Mouse (Mus musculus): ENCODE results near the gene Rasgrf2.

The Rasgrf2 gene

GRCm38 (mm10) chr13:91955175-91955574 is 176.3 kb downstream of the Rasgrf2 start:
- no peak for DNase-seq (ENCODE audit: low read depth, low spot score)

- no peak for DNase-seq (ENCODE audit: low read depth, low spot score)
Observed at GRCm38 (mm10) chr13:91940113-91940512, 191.3 kb downstream of the Rasgrf2 start.

- no peak for DNase-seq (ENCODE audit: low read depth, low spot score)
Observed at GRCm38 (mm10) chr13:91938826-91939225, 192.6 kb downstream of the Rasgrf2 start.

- no peak for DNase-seq (ENCODE audit: low read depth, low spot score)
Observed at GRCm38 (mm10) chr13:91937232-91937631, 194.2 kb downstream of the Rasgrf2 start.

GRCm38 (mm10) chr13:91932122-91932521 is 199.3 kb downstream of the Rasgrf2 start:
- DNase-seq (ENCODE audit: low read depth, low spot score): no peak

- no peak for DNase-seq (ENCODE audit: low read depth, low spot score)
Observed at GRCm38 (mm10) chr13:91929943-91930726, 201.3 kb downstream of the Rasgrf2 start.

GRCm38 (mm10) chr13:91928605-91929389 is 202.7 kb downstream of the Rasgrf2 start:
- no peak for DNase-seq (ENCODE audit: low read depth, low spot score)

GRCm38 (mm10) chr13:91921010-91921409 is 210.4 kb downstream of the Rasgrf2 start:
- DNase-seq (ENCODE audit: low read depth, low spot score): no peak

GRCm38 (mm10) chr13:91918764-91919163 is 212.7 kb downstream of the Rasgrf2 start:
- DNase-seq (ENCODE audit: low read depth, low spot score): no peak

- DNase-seq (ENCODE audit: low read depth, low spot score): no peak
Observed at GRCm38 (mm10) chr13:91917835-91918234, 213.6 kb downstream of the Rasgrf2 start.

- no peak for DNase-seq (ENCODE audit: low read depth, low spot score)
Observed at GRCm38 (mm10) chr13:91916308-91916707, 215.1 kb downstream of the Rasgrf2 start.

GRCm38 (mm10) chr13:91915582-91916239 is 215.7 kb downstream of the Rasgrf2 start:
- DNase-seq (ENCODE audit: low read depth, low spot score): no peak

GRCm38 (mm10) chr13:91915192-91915581 is 216.3 kb downstream of the Rasgrf2 start:
- no peak for DNase-seq (ENCODE audit: low read depth, low spot score)

GRCm38 (mm10) chr13:91911652-91912051 is 219.8 kb downstream of the Rasgrf2 start:
- DNase-seq (ENCODE audit: low read depth, low spot score): no peak

- no peak for DNase-seq (ENCODE audit: low read depth, low spot score)
Observed at GRCm38 (mm10) chr13:91911211-91911610, 220.2 kb downstream of the Rasgrf2 start.

- peak; percentile 43 for DNase-seq (ENCODE audit: low read depth, low spot score)
Observed at GRCm38 (mm10) chr13:91908202-91908980, 223.1 kb downstream of the Rasgrf2 start.

GRCm38 (mm10) chr13:91906338-91906737 is 225.1 kb downstream of the Rasgrf2 start:
- no peak for DNase-seq (ENCODE audit: low read depth, low spot score)

- DNase-seq (ENCODE audit: low read depth, low spot score): no peak
Observed at GRCm38 (mm10) chr13:91896476-91896875, 235.0 kb downstream of the Rasgrf2 start.

GRCm38 (mm10) chr13:91893132-91893531 is 238.3 kb downstream of the Rasgrf2 start:
- DNase-seq (ENCODE audit: low read depth, low spot score): no peak

- no peak for DNase-seq (ENCODE audit: low read depth, low spot score)
Observed at GRCm38 (mm10) chr13:91890031-91890619, 241.3 kb downstream of the Rasgrf2 start.

All from brain, embryonic 18.5 days (tissue).